Mouse (Mus musculus) brain, embryonic 14.5 days (tissue): Measurements from ENCODE around the gene Gadd45gip1. TPM values are rescaled to one million over a fixed set of nuclear protein-coding genes. Genes with fewer than 3 reads are reported as not detected.
A peak's percentile ranks its signal among the peaks of the same experiment; 100 is the strongest.
"Not testable (repeated sequence)": the region's sequence is repeated elsewhere in the genome, so short reads cannot be mapped to it uniquely, and the experiment has no call there.

Experiments used
- DNase-seq: peaks from one replicate; pipeline ENCODE4 v3.0.0-alpha.2; 2011; ENCODE audit warnings: low read depth
- CTCF ChIP-seq: fragments of 200-500 bp; IDR thresholded peaks from 2 replicates; pipeline ENCODE4 v1.5.1; 2012; ENCODE audit warnings: inconsistent platforms, mild to moderate bottlenecking, moderate library complexity, borderline replicate concordance; ENCODE audit not compliant: insufficient read depth, insufficient read length; ENCODE audit errors: extremely low read depth
- POLR2A ChIP-seq: fragments of 200-500 bp; IDR thresholded peaks from 2 replicates; pipeline ENCODE4 v1.6.1; 2012; ENCODE audit warnings: mild to moderate bottlenecking, inconsistent platforms, borderline replicate concordance; ENCODE audit not compliant: poor library complexity, insufficient read depth, insufficient read length, severe bottlenecking; ENCODE audit errors: extremely low read depth
- polyA plus RNA-seq: library from polyadenylated mRNA; depleted of rRNA; stranded (reverse); fragments of >200 nt; gene quantifications from 2 replicates; pipeline ENCODE4 v1.2.3, GENCODE M21; 2012

Gadd45gip1 gene
- polyA plus RNA-seq, 1 experiment: 30.1 TPM

- peak; percentile 89 for DNase-seq
- TF ChIP-seq CTCF (no peak), POLR2A (no peak)
Observed at GRCm38 (mm10) chr8:84814555-84815441, 16.5 kb upstream of the Gadd45gip1 start.

DNA sequence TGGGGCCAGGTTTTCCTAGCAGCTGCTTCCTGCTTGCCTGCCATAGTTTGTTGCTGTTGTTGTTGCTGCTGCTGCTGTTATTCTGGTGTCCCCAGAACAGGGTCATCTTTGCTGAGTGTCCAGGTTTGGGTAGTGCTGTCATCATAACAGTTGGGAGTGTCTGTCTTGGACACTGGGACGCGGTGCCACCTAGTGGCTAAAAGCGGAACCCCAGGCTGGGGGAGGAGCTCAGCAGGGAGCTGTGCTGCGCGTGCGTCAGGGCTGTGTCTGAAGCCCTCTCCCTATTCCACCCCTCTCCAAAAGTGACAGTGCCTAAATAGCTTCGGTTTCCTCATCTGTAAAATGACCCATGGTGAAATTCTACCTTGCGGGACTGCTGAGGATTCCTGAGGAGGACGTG lies 15.8 kb upstream of the Gadd45gip1 start:
- TF ChIP-seq CTCF (peak; percentile 94), POLR2A (no peak)
- DNase-seq: peak; percentile 90

GRCm38 (mm10) chr8:84816117-84816516 lies 15.2 kb upstream of the Gadd45gip1 start:
- DNase-seq: no peak

DNA sequence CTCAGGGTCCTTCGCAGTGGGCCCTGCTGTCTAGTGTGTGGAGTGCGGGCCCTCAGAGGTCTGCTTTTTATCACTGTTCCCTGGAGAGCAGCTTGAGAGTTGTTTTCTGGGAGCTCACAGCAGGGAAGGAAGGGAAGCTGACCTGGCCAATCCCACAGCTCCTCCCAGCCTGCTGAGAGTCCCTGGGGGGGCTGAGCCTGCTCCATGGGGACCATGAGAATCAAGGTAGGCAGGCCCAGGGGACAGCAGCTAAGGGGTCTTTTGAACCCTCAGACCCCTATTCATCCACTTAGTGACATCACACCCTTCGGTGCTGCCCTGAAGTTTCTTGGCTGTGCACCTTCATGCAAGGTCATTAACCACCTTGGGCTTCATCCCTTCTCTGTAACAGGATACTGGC lies 8.6 kb upstream of the Gadd45gip1 start, which contains the start of gene Dand5:
Gene Dand5 (minus strand): TSS at position 101 of the 400 bp plus-strand sequence.
- no peak for DNase-seq
- TF ChIP-seq CTCF (no peak), POLR2A (no peak)

More at GRCm38 (mm10) chr8:84816117-84816516, 15.2 kb upstream of the Gadd45gip1 start:
- TF ChIP-seq POLR2A: no peak
- no peak for TF ChIP-seq CTCF

GRCm38 (mm10) chr8:84823653-84824052 lies 7.7 kb upstream of the Gadd45gip1 start:
- TF ChIP-seq POLR2A (no peak), CTCF (peak; percentile 96)
- DNase-seq: peak; percentile 91

DNA sequence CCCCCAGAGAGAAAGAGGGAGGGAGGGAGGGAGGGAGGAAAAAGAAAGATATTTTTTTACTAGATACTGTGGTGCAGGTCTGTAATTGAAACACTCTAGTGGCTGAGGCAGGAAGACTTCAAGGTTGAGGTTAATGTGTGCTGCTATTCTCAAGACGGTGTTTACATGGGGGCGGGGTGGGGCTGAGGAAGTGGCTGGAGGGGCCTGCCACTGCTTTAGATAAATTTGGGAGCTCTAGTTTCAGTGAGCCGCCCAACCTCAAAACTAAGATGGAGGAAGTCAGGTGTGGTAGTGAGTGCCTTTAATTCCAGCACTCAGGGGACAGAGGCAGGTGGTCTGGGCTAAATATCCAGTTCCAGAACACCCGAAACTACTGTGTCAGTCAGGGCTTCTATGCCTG lies 5.7 kb upstream of the Gadd45gip1 start:
- no peak for DNase-seq
- TF ChIP-seq CTCF (no peak), POLR2A (no peak)

GRCm38 (mm10) chr8:84826518-84826917 lies 4.8 kb upstream of the Gadd45gip1 start:
- DNase-seq: not testable (repeated sequence)

DNA sequence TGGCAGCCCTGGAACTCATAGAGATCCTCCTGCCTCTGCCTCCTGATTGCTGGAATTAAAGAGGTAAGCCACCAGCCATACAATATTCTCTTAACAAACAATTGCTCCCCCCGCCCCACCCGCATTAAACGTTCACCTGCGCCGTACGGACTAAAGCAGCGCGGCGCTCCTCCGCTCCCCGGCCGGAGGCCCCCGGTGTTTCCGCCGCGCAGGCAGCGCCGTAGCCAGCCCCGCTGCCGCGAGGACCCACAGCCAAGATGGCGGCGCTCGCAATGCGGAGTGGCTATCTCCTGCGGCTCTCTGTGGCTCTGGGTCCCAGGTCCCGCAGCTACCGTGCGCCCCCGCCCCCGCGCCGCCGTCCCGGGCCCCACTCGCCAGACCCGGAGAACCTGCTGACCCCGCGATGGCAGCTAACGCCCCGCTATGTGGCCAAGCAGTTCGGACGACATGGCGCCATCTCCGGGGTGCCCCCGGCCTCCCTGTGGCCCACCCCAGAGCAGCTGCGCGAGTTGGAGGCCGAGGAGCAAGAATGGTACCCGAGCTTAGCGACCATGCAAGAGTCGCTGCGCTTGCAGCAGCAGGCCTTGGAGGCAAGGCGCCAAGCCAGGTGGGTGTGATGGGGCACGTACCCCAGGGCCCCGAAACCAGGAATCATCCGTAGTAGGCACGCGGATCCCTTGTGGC lies 854 bp downstream of the Gadd45gip1 start:
- TF ChIP-seq POLR2A (peak; percentile 90), CTCF (no peak)

DNA sequence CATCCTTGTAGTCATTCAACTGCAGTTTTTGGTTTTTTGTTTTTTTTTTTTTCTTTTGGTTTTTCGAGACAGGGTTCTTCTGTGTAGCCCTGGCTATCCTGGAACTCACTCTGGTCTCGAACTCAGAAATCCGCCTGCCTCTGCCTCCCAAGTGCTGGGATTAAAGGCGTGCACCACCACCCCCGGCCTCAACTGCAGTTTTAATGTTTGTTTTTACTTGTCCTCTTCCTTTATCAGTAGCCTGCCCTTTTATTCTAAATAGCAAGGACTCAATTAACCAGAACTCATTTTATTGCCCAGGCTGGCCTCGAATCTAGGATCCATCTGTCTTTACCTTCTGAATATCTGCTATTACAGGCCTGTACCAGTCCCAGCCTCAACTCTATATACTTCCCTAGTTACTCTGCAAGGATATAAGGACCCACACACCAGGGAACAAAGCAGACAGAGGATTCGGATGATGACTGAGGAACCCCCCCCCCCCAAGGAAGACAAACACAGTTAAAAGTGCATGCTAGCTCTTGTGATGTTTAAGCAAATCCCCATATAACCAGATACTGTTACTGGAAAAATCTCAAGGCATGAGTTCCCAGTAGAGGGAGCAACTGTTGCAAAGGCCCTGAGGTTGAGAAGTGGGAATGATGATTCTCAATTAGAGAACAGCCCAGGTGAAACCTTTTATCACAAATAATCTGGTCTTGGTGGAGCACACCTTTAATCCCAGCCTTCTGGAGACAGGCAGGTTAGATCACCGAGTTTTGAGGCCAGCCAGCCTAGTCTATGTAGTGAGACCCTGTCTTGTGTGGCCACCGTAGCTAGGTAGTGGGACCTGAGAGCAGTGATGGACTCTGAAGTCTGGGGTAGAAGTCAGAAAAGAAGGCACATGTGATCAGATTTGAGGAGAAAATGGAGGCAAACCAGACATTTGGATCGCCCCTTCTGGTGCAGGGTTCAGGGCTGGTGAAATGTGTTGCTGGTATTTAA lies 1.7 kb downstream of the Gadd45gip1 start:
- DNase-seq: no peak
- TF ChIP-seq POLR2A: no peak
- TF ChIP-seq CTCF: no peak

More for the DNA sequence above, 854 bp downstream of the Gadd45gip1 start:
- peak; percentile 85 for DNase-seq

DNA sequence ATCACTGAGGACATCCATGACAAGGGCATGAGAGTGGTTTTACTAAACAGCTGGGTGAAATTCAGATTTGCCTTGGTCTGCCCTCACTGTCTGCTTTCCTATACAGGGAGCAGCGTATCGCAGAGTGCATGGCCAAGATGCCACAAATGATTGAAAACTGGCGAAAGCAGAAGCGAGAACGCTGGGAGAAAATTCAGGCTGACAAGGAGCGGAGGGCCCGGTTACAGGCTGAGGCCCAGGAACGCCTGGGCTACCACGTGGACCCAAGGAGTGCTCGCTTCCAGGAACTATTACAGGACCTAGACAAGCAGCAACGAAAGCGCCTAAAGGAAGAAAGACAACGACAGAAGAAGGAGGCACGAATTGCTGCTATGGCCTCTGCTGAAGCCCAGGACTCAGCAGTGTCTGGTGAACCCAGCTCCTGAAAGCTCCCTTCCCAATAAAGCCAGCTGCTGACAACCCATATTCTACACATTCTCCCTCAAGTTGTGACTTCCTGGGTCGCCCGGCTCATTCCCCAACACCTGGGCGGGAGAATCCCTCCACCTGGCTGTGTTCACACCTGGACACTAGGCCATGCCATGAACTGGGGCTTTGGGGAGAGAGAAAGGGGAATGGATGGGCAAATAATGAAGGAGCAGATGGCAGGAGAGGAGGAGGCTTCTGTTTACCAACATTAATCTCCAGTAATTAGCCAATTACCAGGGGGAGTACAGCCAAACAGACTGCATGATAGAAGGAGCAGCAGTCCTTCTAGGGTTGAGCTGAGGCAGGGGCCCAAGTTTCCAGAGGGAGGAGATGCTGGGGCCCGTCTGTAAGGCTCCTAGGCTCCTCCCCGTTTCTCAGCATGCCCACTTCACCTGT lies 2.9 kb downstream of the Gadd45gip1 start:
- TF ChIP-seq CTCF (no peak), POLR2A (no peak)

More for the DNA sequence above, 2.9 kb downstream of the Gadd45gip1 start:
- peak; percentile 91 for DNase-seq
